Mouse (Mus musculus): ENCODE data around the gene Slc28a3. TPM values are rescaled to one million over a fixed set of nuclear protein-coding genes. Genes with fewer than 3 reads are reported as not detected.

The Slc28a3 gene
- polyA plus RNA-seq, 1 experiment from 2014 or later, result not detected

DNA sequence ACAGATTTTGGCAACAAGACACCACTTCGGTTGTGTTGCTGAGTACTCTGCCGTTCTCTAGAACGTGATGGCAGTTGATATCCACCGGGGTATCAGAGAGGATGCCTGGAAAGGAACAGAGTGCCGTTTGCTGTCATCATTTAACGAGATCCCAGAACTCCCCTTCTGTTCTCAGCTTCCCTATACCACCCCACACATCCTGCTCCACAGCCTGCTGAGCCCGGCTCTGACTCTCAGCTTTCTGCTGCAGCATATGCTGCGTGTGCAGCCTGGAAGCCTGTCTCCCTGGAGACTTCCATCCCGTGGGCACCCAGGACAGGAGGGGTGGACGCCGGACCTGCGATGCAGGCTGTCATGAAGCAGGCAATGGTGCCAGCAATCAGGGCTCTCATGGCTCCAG lies 52.5 kb downstream of the Slc28a3 start:
- no peak overlapping the region for H3K4me2 ChIP-seq
- no peak overlapping the region for H3K27ac ChIP-seq
- H3K9me3 ChIP-seq (replicated peaks), result no peaks in the 10 kb centered on the region
- H3K4me3 ChIP-seq, result no peak overlapping the region
- no peaks in the 10 kb centered on the region for H3K4me1 ChIP-seq
- 67% methylated on average over 12 of the region's 12 CpGs for WGBS (ENCODE audit: insufficient replicate concordance)
- H3K9ac ChIP-seq, result no peak overlapping the region
- H3K27me3 ChIP-seq (replicated peaks), result peaks cover 17% of the 10 kb centered on the region
- H3K36me3 ChIP-seq, result no peaks in the 10 kb centered on the region
- no peak for ATAC-seq

DNA sequence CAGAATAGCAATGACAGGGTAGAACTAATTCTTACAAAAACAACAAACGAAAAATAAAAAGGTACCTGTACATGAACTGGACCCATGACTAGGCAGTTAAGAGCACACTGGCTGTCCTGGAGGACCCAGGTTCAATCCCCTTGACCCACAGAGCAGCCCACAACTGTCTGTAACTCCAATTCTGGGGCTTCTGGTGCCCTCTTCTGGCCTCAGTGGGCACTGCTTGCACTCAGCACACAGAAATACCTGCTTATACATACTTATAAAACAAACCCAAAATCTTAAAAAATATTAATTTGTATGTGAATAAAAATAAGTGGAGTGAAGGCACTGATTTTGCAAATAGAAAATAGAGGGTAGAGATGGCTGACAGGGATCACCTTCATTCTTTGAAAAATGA lies 54.7 kb downstream of the Slc28a3 start:
- no peaks in the 10 kb centered on the region for H3K9me3 ChIP-seq (replicated peaks)
- no peaks in the 10 kb centered on the region for H3K36me3 ChIP-seq
- no peak overlapping the region for H3K4me2 ChIP-seq
- H3K4me1 ChIP-seq, result no peaks in the 10 kb centered on the region
- no peak overlapping the region for H3K9ac ChIP-seq
- no peak overlapping the region for H3K27ac ChIP-seq
- H3K4me3 ChIP-seq, result no peak overlapping the region
- peaks cover 17% of the 10 kb centered on the region for H3K27me3 ChIP-seq (replicated peaks)
- no peak for ATAC-seq
- WGBS (ENCODE audit: insufficient replicate concordance), result 42% methylated on average over 1 of the region's 1 CpGs

DNA sequence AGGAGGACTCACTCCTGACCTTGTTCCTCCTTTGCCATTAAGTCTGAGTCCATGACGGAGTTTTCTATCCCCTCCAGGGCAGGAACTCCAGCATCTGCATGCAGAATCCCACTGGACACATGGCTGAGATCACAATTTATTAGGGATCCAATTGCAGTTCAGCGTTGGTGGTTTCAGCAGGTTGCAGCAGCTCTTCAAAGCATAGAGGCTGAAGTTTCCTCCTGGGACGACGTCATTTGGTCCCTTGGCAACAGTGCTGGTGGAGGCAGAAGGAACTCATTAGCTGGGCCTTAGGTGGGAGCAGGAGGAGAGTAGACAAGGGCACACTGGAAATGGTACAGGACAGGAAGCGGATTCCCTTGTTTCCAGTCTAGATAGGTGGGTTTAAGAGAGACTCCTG lies 55.1 kb downstream of the Slc28a3 start:
- H3K9ac ChIP-seq, result no peak overlapping the region
- H3K4me2 ChIP-seq, result no peak overlapping the region
- peaks cover 17% of the 10 kb centered on the region for H3K27me3 ChIP-seq (replicated peaks)
- no peaks in the 10 kb centered on the region for H3K9me3 ChIP-seq (replicated peaks)
- H3K36me3 ChIP-seq, result no peaks in the 10 kb centered on the region
- H3K4me3 ChIP-seq, result no peak overlapping the region
- WGBS (ENCODE audit: insufficient replicate concordance), result 60% methylated on average over 5 of the region's 5 CpGs
- no peak for ATAC-seq
- H3K4me1 ChIP-seq, result no peaks in the 10 kb centered on the region
- no peak overlapping the region for H3K27ac ChIP-seq

DNA sequence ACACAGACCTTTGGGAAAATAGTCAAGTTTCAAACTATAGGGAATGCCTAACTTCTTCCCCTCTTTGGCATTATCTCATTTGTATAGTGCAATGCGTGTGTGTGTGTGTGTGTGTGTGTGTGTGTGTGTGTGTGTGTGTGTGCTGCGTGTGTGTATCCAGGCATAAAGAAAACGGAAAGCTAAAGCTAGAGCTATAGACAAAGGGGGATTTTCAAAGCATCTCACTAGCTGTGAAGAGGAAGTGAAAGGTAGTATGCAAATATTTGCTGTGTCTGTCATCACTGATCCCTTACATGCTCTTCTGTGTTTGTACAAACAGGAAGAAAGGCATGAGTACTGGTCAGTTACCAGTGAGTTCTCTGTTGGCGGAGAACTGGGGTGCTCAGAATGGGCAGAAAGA lies 58.8 kb downstream of the Slc28a3 start:
- 61% methylated on average over 4 of the region's 4 CpGs for WGBS (ENCODE audit: insufficient replicate concordance)
- Histone ChIP-seq H3K36me3 (no peaks in the 10 kb centered on the region), H3K9me3 (replicated peaks) (no peaks in the 10 kb centered on the region), H3K9ac (no peak overlapping the region), H3K4me1 (0 out of 2 replicates have a peak, but pooled peaks cover 4% of the 10 kb centered on the region), H3K4me3 (no peak overlapping the region), H3K27me3 (replicated peaks) (peaks cover 25% of the 10 kb centered on the region), H3K4me2 (no peak overlapping the region), H3K27ac (no peak overlapping the region)
- ATAC-seq, result no peak

DNA sequence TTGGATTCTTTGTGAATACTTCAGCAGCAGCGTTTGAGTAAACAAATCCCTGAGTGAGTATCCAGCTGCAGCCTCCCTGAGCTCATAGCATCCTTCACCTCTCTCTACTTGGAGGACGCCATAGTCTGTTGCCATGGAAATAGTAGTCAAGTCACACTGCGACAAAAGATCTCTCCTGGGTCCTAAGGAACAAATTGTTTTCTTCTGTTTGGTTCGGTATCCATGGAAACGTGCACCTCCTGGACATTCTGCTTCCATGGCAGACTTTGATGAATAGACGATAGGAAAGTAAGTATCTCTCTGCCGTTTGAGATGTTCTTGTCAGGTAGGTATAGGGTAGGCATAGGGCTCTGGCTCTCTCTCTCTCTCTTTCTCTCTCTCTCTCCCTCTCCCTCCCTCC lies 63.1 kb downstream of the Slc28a3 start:
- H3K9ac ChIP-seq, result no peak overlapping the region
- H3K4me1 ChIP-seq, result peaks cover 13% of the 10 kb centered on the region
- no peaks in the 10 kb centered on the region for H3K36me3 ChIP-seq
- H3K4me2 ChIP-seq, result no peak overlapping the region
- H3K9me3 ChIP-seq (replicated peaks), result no peaks in the 10 kb centered on the region
- no peak for ATAC-seq
- no peak overlapping the region for H3K27ac ChIP-seq
- H3K4me3 ChIP-seq, result no peak overlapping the region
- H3K27me3 ChIP-seq (replicated peaks), result peaks cover 22% of the 10 kb centered on the region
- WGBS (ENCODE audit: insufficient replicate concordance), result 56% methylated on average over 7 of the region's 7 CpGs

DNA sequence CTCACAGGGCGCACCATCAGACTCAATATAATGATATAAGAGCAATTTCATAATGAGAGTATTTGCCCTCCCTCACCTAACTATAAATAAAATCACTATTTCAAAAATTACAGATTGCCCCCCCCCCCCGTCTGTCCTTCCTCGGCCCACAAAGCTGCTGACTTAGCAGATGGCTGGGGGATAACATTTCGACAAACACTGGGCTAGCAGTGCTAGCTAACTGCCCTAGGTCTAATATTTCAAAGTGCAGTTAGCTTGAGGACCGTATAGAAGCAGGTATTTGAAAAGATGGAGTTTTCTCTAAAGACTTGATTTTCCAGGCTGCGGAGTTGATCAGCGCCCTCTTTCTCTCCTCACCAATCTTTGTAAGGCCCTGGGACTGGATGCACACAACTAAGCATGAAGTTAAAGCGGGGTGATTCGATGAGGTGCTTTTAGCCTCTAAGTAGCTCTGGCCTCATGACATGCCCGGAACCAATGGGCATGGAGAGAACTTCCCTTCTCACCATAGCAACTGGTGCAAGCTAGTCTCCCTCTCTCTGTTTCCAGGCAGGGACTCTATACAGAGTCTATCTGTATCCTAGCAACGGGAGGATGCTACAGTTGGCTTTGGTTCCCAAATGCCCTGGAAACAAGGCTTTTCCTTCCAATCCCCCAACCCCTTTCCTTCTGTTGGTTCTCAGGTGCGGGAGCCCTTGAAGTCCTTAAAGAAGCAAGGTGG lies 66.8 kb downstream of the Slc28a3 start:
- Histone ChIP-seq H3K27ac (no peak overlapping the region), H3K4me2 (peak overlapping the region; percentile 72), H3K27me3 (replicated peaks) (peaks cover 18% of the 10 kb centered on the region), H3K9ac (peak overlapping the region; percentile 68; the same call in 1 of the 2 replicates), H3K4me3 (no peak overlapping the region), H3K9me3 (replicated peaks) (no peaks in the 10 kb centered on the region), H3K4me1 (peaks cover 48% of the 10 kb centered on the region), H3K36me3 (no peaks in the 10 kb centered on the region)
- WGBS (ENCODE audit: insufficient replicate concordance), result 57% methylated on average over 12 of the region's 12 CpGs
- no peak for ATAC-seq

DNA sequence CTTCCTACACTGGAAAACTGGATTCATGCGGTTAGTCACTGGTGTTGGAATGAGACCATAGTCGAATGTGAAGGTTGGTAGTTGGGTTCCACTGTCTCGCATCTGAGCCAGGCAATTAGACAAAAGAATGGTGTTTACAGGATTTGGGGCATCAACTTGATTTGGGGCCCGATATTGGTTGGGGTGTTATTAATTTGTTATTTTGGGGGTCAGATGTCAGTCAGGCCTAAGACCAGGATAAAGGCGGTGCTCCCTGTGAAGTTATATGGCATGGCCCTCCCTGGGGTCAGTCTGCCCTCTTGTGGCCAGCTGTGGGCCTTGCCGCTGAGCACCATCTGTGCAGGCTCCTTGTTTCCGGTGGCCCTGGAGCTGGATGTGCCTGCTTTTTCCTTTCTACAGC lies 67.6 kb downstream of the Slc28a3 start:
- Histone ChIP-seq H3K27me3 (replicated peaks) (peaks cover 12% of the 10 kb centered on the region; the same call in 1 of the 2 replicates), H3K27ac (peak overlapping the region; percentile 94), H3K9ac (peak overlapping the region; percentile 68), H3K4me1 (peaks cover 52% of the 10 kb centered on the region), H3K36me3 (no peaks in the 10 kb centered on the region), H3K4me3 (peak overlapping the region; percentile 38), H3K4me2 (peak overlapping the region; percentile 72), H3K9me3 (replicated peaks) (no peaks in the 10 kb centered on the region)
- ATAC-seq, result peak; percentile 86
- 19% methylated on average over 7 of the region's 7 CpGs for WGBS (ENCODE audit: insufficient replicate concordance)

DNA sequence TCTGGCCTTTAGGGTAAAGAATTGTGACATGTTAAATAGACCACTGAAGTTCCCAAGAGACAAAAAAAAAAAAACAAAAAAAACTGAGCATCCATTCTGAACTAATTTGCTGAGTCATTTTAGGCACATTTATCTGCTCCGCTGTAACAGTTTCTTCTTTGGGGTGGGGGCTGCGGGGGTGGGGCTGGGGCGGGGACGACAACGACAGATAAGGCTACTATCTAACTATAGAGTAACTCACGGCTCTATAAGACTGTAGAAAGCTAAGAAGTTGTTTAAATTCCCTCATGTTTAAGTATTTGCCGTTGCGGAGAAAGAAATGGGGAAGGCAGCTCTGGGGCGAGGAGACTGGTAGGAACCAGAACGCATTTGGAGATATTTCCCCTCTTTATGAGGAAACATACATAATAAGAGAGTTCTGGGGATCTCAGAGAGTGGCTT lies 68.1 kb downstream of the Slc28a3 start:
- Histone ChIP-seq H3K4me2 (peak overlapping the region; percentile 72), H3K36me3 (no peaks in the 10 kb centered on the region), H3K9ac (peak overlapping the region; percentile 68), H3K4me1 (peaks cover 56% of the 10 kb centered on the region), H3K4me3 (peak overlapping the region; percentile 38), H3K9me3 (replicated peaks) (no peaks in the 10 kb centered on the region), H3K27ac (peak overlapping the region; percentile 94), H3K27me3 (replicated peaks) (peaks cover 7% of the 10 kb centered on the region; the same call in 1 of the 2 replicates)
- 22% methylated on average over 10 of the region's 10 CpGs for WGBS (ENCODE audit: insufficient replicate concordance)
- ATAC-seq, result peak; percentile 70

DNA sequence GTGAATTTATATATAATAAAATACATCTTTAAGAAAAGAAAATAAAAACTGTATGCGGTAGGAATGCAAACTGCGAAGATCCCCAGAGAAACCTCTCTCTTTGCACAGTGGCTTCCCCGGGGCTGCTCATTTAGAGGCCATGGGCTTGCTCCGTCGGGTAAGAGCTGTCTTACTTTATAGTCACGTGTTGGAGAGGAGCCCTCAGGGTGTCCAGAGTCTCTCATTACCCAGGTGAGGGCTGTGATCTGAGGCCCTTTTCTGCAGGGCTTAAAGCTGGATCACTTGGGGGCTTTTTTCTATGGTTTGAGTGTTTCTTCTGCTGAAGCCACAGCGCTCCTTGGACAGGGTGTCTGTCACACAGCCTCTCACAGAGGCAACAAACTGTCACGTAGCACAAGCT lies 68.5 kb downstream of the Slc28a3 start:
- peak overlapping the region; percentile 72 for H3K4me2 ChIP-seq
- 49% methylated on average over 8 of the region's 8 CpGs for WGBS (ENCODE audit: insufficient replicate concordance)
- H3K4me1 ChIP-seq, result peaks cover 61% of the 10 kb centered on the region
- no peak overlapping the region; the same call in 1 of the 2 replicates for H3K4me3 ChIP-seq
- H3K9ac ChIP-seq, result peak overlapping the region; percentile 57
- ATAC-seq, result no peak
- H3K27ac ChIP-seq, result peak overlapping the region; percentile 94
- H3K27me3 ChIP-seq (replicated peaks), result 0 out of 2 replicates have a peak, but pooled peaks cover 5% of the 10 kb centered on the region
- no peaks in the 10 kb centered on the region for H3K9me3 ChIP-seq (replicated peaks)
- H3K36me3 ChIP-seq, result no peaks in the 10 kb centered on the region

DNA sequence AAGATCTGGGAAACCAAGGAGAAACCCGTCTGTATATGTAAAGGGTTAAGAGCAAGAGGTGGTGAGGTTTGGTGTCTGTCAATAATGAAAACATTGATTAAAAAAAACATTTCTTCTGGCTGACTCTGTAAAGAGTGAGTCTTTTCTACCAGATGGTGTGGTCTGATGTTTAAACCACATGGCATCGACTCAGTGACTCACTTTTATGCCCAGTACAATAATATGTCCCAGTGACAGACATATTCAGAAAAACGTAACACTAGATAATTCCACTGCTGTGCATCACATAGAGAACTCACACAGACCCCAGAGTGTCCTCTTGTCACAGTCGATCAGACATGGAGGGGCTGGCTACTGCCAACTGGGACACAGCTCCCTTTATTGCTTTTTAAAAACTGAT lies 69.1 kb downstream of the Slc28a3 start:
- no peak for ATAC-seq
- H3K27ac ChIP-seq, result peak overlapping the region; percentile 94
- no peak overlapping the region for H3K4me3 ChIP-seq
- no peaks in the 10 kb centered on the region for H3K36me3 ChIP-seq
- H3K4me1 ChIP-seq, result peaks cover 66% of the 10 kb centered on the region
- 0 out of 2 replicates have a peak overlapping the region, but pooled peaks have one; percentile 57 for H3K9ac ChIP-seq
- no peaks in the 10 kb centered on the region for H3K9me3 ChIP-seq (replicated peaks)
- 68% methylated on average over 4 of the region's 4 CpGs for WGBS (ENCODE audit: insufficient replicate concordance)
- H3K27me3 ChIP-seq (replicated peaks), result 0 out of 2 replicates have a peak, but pooled peaks cover 5% of the 10 kb centered on the region
- H3K4me2 ChIP-seq, result no peak overlapping the region

DNA sequence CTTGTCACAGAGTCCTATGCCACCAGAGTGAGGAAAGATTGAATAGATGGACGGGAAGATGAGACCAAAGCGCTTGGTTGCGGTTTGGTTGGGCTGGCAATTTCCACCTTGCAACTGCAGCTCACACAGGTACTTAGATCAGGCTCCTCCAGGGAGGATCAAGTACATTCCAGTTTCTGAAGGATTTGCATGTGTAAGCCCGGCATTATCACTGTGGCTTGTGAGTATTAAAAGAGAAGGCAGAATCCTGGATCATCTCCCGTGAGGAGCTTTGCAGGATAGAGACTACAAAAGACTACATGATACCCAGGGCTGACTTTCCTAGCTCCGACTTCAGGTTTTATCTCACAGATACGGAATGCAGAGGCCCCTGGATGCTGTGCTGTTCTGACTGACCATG lies 71.7 kb downstream of the Slc28a3 start:
- ATAC-seq, result no peak
- Histone ChIP-seq H3K4me2 (no peak overlapping the region), H3K27ac (peak overlapping the region; percentile 94; the same call in 1 of the 2 replicates), H3K9me3 (replicated peaks) (no peaks in the 10 kb centered on the region), H3K9ac (no peak overlapping the region), H3K4me3 (no peak overlapping the region), H3K36me3 (no peaks in the 10 kb centered on the region), H3K4me1 (peaks cover 92% of the 10 kb centered on the region), H3K27me3 (replicated peaks) (no peaks in the 10 kb centered on the region)
- WGBS (ENCODE audit: insufficient replicate concordance), result 66% methylated on average over 7 of the region's 7 CpGs

DNA sequence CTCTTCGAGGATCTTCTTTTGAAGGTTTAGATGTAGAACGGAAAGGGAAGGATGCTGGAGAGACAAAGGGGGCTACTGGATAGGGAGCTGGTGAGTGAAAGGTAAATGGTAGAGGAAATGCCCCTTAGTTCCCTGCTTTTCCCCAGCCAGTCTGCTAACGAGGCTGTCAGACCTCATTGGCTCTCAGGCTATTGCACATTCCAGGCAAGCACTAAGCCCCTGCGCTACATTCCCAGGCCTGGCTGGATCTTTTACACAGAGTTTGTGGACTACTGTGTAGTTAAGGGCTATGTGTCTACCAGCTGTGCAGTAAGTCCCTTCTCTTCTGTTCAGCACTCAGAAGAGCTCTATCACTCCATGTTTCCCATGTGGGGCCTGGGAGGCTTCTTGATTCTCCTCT lies 72.3 kb downstream of the Slc28a3 start:
- Histone ChIP-seq H3K27me3 (replicated peaks) (no peaks in the 10 kb centered on the region), H3K4me2 (peak overlapping the region; percentile 53; the same call in 1 of the 2 replicates), H3K4me3 (no peak overlapping the region), H3K27ac (peak overlapping the region; percentile 94), H3K4me1 (peaks cover 91% of the 10 kb centered on the region), H3K9ac (peak overlapping the region; percentile 23; the same call in 1 of the 2 replicates), H3K9me3 (replicated peaks) (no peaks in the 10 kb centered on the region), H3K36me3 (no peaks in the 10 kb centered on the region)
- 55% methylated on average over 4 of the region's 4 CpGs for WGBS (ENCODE audit: insufficient replicate concordance)
- no peak for ATAC-seq

All from liver, embryonic 12.5 days (tissue).